Mouse (Mus musculus) thymus, adult 18-20 months (tissue): ENCODE measurements around the gene Abcc12.

Experiments used
- DNase-seq, 2 experiments: peaks; one replicate each; pipeline ENCODE4 v3.0.0; 2022; ENCODE audit warnings: mixed read lengths in 2 of 2

Abcc12 gene

GRCm38 (mm10) chr8:86580458-86580857 lies at the start of gene Abcc12:
Gene Abcc12, minus strand, starts transcription at chr8:86580686.
- no peak for DNase-seq

DNA sequence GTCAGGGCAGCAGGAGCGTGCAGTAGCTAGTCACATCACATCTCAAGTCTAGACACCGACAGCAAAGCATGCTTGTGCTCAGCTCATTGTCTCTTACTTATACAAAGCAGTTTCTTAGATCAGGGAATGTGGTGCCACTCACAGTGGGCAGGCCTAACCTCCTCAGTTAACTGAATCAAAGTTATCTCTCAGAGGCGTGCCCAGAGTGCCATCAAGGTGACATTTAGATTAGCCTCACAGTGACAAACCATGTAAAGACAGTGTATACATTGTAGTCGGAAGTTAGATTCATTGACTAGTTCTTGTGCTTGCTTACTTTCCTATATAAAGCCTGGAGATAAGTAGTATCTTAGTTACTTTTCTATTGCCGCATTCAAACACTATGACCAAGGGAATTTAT lies 49.7 kb upstream of the Abcc12 start:
- no peak for DNase-seq

DNA sequence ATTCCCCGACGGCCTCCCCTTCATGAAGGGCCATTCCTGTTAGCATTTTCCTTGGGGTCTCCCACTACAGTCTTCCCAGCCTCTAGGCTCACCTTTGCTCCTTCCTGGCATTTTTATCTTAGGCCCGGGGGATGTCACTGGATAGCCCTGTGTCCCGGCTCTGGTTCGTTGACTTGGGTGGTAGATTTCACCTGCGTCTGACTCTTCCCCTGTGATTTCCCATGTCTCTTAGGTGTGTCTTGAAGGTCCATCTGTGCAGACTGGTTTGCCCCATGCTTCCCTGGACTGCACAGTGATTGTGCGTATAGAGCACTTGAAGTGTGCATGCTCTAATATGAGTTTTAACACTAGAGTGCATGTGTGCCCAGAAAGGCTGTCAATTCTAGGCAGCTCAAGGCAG lies 44.4 kb upstream of the Abcc12 start:
- peak in 1 of 2 experiments; percentile 6 for DNase-seq

DNA sequence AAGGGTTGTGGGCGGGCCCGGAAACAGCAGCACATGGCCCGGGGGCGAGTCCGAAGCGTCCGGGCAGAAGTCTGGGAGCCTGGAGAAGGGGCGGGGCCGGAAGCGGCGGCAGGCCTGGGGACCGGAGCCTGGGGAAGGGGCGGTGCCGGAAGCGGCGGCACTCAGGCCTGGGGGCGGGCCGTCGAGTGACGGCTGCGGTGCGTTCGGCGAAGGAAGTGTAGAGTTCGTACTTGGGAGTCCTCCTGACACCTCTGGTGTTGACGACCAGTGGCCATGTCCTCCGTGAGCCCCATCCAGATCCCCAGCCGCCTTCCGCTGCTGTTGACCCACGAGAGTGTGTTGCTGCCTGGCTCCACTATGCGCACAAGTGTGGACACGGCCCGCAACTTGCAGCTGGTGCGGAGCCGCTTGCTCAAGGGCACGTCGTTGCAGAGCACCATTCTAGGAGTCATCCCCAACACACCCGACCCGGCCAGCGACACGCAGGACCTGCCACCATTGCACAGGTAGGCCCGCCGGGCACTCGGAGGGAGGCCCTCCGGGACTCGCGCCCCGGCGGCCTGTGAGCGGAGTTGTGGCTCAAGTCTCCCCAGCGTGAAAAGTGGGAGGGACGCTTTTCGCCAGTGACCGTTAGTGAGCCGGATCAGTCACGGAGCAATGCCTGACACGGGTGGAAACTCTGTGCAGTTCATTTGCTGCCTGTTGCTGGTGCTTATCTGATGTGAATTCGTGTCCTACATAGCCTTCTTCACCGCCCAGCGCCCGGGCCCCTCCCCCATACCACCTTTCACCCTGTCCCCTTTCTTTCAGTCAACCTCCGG lies 43.6 kb upstream of the Abcc12 start, which contains the start of gene Lonp2:
Lonp2 (plus strand) TSS at position 133 of the 821 bp plus-strand sequence.
- DNase-seq: peak; percentile 97 to 98

GRCm38 (mm10) chr8:86623551-86623910 lies 43.0 kb upstream of the Abcc12 start:
- no peak for DNase-seq

GRCm38 (mm10) chr8:86617759-86618387 lies 37.4 kb upstream of the Abcc12 start:
- DNase-seq: no peak

- no peak for DNase-seq
Measured at GRCm38 (mm10) chr8:86615095-86615769, 34.7 kb upstream of the Abcc12 start.

DNA sequence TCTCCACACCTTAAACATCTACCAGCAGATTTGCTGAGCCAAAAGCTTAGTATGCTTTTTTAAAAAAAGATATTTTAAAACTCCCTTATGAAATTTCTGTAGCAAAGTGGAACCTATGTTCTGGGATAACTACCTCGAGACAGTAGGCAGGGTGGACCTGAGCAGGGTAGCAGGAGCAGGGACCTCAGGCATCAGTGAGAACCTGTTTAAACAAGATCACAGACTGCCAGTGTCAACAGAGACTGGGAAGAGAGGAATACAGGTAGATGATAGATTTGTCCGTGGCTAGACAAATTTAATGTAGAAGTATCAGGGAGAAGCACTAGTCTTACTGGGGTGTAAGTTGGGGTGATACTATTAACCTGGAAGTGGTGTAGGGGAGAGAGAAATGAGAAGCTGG lies 33.3 kb upstream of the Abcc12 start:
- no peak for DNase-seq

DNA sequence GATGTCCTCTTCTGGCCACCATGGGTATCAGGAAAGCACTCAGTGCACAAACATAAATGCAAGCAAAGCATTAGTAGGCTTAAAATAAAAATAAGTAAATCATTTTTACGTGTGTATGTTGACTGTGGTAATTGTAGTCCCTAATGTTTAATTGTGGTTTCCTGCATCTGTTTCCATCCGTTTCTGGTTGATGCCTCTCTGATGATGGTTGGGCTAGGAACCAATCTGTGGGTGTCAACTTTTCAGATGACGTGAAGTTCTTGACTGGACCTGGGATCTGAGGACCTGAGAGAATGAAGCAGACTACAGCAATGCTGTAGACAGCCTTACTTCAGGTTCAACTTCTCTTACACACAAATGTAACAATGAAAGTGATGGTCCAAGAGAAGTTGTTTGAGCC lies 24.2 kb upstream of the Abcc12 start:
- DNase-seq: no peak

DNA sequence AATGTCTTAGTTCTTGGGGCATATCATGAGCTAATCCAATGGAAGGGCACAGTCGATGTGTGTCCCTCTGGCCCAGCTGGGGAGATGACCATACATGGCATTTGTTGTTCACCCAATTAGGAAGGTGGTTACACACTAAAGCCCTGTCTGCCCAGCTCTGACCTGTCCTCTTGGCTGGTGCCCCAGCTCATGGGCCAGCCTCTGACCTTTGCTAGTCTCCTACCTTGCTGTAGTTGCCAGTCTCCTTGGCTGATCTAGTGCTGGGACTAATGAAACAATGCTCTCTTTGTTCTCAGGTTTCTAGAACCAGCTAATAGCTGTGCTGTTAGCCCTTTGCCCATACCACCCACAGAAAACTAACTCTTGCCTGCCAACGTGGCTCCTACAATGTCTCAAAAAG lies 22.7 kb upstream of the Abcc12 start:
- no peak for DNase-seq

- no peak for DNase-seq
Measured at GRCm38 (mm10) chr8:86600311-86600710, 19.8 kb upstream of the Abcc12 start.

GRCm38 (mm10) chr8:86599299-86599698 lies 18.8 kb upstream of the Abcc12 start:
- DNase-seq: no peak

- DNase-seq: no peak
Measured at GRCm38 (mm10) chr8:86597681-86598080, 17.2 kb upstream of the Abcc12 start.

DNA sequence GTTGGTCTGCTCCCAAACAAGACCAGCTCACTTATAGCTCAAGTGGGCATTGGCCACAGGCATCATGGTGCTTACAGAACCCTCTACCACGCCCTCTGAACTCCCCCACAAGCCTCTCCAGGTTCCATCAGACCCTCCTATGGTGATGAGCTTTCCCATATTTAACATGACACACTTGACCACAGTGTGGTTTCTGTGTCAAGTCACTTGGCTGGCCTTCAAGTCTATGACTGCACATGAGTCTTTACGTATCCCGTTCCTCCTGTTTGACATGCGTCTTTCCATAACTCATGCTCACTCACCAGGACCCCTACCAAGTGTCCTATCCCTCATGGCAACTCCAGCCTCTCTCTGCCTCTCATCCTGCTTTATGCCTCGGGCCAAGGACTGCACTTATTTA lies 15.2 kb upstream of the Abcc12 start:
- no peak for DNase-seq

DNA sequence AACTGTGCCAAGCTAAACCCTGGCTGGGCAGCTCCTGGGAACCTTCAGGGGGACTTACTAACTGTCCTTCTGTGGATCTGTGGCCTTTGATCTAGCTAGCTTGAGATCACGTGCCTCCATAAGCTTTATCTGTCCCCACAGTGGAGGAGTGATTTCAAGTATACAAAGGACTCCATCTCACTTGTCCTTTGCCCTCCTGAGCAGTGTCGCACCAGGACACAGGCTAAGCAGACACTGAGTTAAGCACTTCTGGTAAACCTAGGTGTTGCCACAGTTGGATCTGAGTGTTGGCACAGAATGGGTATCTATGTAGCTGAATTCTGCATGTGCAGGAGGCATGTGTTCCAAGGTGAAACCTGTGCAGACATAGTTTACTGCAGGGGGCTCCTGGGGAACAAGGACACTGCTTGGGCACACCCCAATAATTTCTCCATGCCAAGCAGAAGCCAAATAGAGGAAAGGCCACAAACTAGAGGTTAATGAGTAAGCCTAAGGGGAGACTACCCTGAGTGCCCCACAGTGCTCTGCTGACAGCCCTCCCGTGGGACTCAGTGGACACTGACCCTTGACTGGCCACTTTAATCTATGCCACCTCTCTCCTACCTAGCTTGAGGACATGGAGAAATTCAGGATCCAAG lies 13.8 kb upstream of the Abcc12 start:
- no peak for DNase-seq

DNA sequence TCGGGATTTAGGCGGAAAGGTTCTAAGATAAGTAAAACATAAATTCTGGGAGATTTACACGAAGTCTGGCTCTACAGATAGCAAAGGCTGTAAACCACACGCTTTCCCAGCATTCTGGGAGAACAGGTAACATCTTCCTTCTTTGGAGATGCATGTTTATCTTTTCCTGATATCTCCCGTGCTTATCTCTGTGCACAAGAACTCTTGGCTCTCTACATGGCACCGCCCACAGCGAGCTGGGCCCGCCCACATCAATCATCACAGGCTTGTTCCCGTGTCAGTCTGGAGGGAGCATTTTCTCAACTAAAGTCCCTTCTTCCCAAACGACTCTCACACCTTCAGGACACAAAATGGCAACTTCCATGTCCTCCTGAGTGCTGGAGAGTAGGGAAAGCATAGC lies 12.6 kb upstream of the Abcc12 start:
- DNase-seq: no peak

DNA sequence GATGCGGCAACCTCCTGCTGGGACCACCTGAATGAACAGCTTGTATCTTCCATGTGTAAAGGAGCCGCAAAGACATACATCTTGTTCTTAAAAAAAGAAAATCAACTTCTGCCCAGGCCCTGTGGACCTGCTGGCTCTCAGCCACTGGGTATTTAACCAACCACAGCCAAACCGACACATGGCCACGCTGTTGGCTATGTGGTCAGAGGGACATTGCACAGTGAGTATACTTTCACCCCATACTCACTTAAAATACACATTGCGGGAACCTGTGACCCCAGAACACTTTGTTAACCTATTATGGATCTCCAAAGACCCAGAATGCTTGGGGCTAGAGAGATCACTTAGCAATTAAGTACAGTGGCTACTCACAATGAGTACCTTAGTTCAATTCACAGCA lies 7.9 kb upstream of the Abcc12 start:
- no peak for DNase-seq

- DNase-seq: no peak
Measured at GRCm38 (mm10) chr8:86586642-86587041, 6.2 kb upstream of the Abcc12 start.

DNA sequence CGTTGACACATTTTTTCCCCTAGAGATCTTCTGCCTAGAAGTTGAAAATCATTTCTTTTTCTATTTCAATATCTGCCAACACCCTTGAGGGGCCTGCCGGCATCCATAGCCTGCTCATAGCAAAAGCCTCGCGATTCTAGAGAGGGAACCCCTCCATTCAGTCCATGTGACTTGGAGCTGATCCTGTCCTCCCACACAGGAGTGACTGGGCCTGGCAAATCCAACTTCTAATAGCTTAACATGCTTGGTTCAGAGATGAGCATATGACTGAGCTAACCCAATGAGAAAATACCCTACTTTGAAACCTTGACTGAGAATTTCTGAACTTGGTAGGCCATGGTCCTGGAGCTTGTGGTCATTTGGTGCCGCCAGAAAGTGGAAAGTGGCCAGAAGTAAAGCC lies 5.6 kb upstream of the Abcc12 start:
- no peak for DNase-seq

- DNase-seq: peak; percentile 61 to 63
Measured at GRCm38 (mm10) chr8:86585532-86585931, 5.0 kb upstream of the Abcc12 start.

GRCm38 (mm10) chr8:86585118-86585517 lies 4.6 kb upstream of the Abcc12 start:
- DNase-seq: peak; percentile 46 to 64

DNA sequence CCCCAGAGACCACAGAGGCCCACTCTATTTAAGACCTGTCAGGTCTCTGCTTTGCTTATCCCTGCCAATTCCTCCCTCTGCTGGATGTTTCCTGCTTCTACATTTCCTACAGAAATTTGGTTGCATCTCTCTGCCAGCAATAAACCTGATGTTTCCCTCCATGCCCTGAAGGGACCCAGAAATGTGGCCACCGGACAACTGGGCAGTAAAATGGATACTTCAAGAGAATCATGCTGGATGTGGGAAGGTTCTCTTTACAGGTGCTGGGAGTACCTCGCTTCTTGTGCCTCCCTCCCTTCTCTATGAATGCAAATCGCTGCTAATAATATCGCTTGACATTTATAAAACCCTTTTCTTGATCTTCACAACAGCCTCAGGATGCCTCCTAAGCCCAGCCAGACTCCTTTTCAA lies 1.4 kb upstream of the Abcc12 start:
- DNase-seq: no peak

DNA sequence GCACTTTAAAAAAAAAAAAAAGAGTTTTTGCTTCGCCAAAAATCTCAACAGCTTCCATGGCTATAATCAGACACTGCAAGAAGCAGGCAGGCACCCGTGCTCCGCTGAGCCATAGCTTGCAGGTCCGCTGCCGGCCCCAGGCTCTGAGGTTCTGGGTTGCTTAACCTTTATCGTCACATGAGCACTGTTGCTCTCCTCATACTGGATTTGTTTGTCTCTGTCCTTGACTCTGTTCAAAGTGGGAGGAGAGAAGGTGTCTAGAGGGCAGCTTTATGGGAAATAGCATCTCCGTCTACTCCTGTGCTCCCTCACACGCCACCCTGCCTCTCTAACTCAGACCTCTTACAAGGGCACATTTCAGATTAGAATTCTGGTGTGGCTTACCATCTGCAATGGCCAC lies 1.8 kb downstream of the Abcc12 start:
- no peak for DNase-seq
